Mouse (Mus musculus) limb, embryonic 12.5 days (tissue): ENCODE results near the gene Abl1. TPM values are rescaled to one million over a fixed set of nuclear protein-coding genes. Genes with fewer than 3 reads are reported as not detected.
A peak's percentile ranks its signal among the peaks of the same experiment; 100 is the strongest.

ENCODE experiments used
- ATAC-seq: fragments of 200-750 bp; cut with Nextera tagmentation; 2 replicates; pipeline ENCODE4 v1.8.0; 2017; ENCODE audit warnings: low read depth, moderate TSS enrichment; ENCODE audit not compliant: insufficient number of reproducible peaks, insufficient read depth, low FRiP score, low TSS enrichment
- H3K27ac ChIP-seq: fragments of 300-500 bp; sonication (generic); 2 replicates; pipeline ENCODE4 v1.5.1; 2016; ENCODE audit warnings: mild to moderate bottlenecking, moderate library complexity
- H3K27me3 ChIP-seq: fragments of 300-500 bp; sonication (generic); 2 replicates; pipeline ENCODE4 v1.6.1; 2016; ENCODE audit warnings: mild to moderate bottlenecking, moderate library complexity
- H3K36me3 ChIP-seq: fragments of 300-500 bp; sonication (generic); 2 replicates; pipeline ENCODE4 v1.6.1; 2016; ENCODE audit warnings: mild to moderate bottlenecking, moderate library complexity
- H3K4me1 ChIP-seq: fragments of 300-500 bp; sonication (generic); replicated peaks from 2 replicates; pipeline ENCODE4 v1.6.1; 2016
- H3K4me2 ChIP-seq: fragments of 300-500 bp; sonication (generic); 2 replicates; pipeline ENCODE4 v1.6.1; 2016; ENCODE audit warnings: mild to moderate bottlenecking, moderate library complexity
- H3K4me3 ChIP-seq: fragments of 300-500 bp; sonication (generic); replicated peaks from 2 replicates; pipeline ENCODE4 v1.5.1; 2016; ENCODE audit warnings: mild to moderate bottlenecking
- H3K9ac ChIP-seq: fragments of 300-500 bp; sonication (generic); replicated peaks from 2 replicates; pipeline ENCODE4 v1.6.1; 2016; ENCODE audit warnings: mild to moderate bottlenecking, moderate library complexity
- H3K9me3 ChIP-seq: fragments of 300-500 bp; sonication (generic); 2 replicates; pipeline ENCODE4 v1.6.1; 2016; ENCODE audit warnings: mild to moderate bottlenecking, moderate library complexity
- WGBS: fragments of 180-500 bp; shearing (Covaris S2); methylation state at CpG from one replicate; pipeline ENCODE4 v1.1.7; 2016; 5-methylcytosine and 5-hydroxymethylcytosine counted together
- polyA plus RNA-seq: library from polyadenylated mRNA; unstranded; fragments of >200 nt; fragmentation: Nextera tagmentation; extraction: Ambion mirVana; gene quantifications from 2 replicates; pipeline ENCODE4 v1.2.1, GENCODE M21; 2016

Abl1 gene
- polyA plus RNA-seq, 1 experiment from 2014 or later: 63.0 TPM

- no peak for ATAC-seq
- no peak overlapping the region for H3K9ac ChIP-seq
- peaks cover 8% of the 10 kb centered on the region; the same call in 1 of the 2 replicates for H3K36me3 ChIP-seq
- no peak overlapping the region; the same call in 1 of the 2 replicates for H3K27ac ChIP-seq
- H3K9me3 ChIP-seq: no peaks in the 10 kb centered on the region
- H3K27me3 ChIP-seq: no peaks in the 10 kb centered on the region
- no peak overlapping the region for H3K4me2 ChIP-seq
- WGBS: 96% methylated on average over 6 of the region's 6 CpGs
- H3K4me3 ChIP-seq: no peak overlapping the region
- peaks cover 83% of the 10 kb centered on the region for H3K4me1 ChIP-seq
These were observed 78.9 kb downstream of the Abl1 start for GRCm38 (mm10) chr2:31767104-31767503.

- Histone ChIP-seq H3K27me3 (no peaks in the 10 kb centered on the region), H3K9me3 (no peaks in the 10 kb centered on the region), H3K4me2 (no peak overlapping the region), H3K9ac (no peak overlapping the region), H3K36me3 (peaks cover 8% of the 10 kb centered on the region; the same call in 1 of the 2 replicates), H3K4me3 (no peak overlapping the region), H3K27ac (no peak overlapping the region), H3K4me1 (peaks cover 82% of the 10 kb centered on the region)
- 71% methylated on average over 4 of the region's 4 CpGs for WGBS
- no peak for ATAC-seq
These were observed 79.6 kb downstream of the Abl1 start for GRCm38 (mm10) chr2:31767815-31768214.

GRCm38 (mm10) chr2:31769115-31769514 lies 80.9 kb downstream of the Abl1 start:
- peak overlapping the region; percentile 39 for H3K4me2 ChIP-seq
- no peak overlapping the region for H3K4me3 ChIP-seq
- ATAC-seq: no peak
- H3K4me1 ChIP-seq: peaks cover 72% of the 10 kb centered on the region
- H3K9ac ChIP-seq: no peak overlapping the region
- 38% methylated on average over 4 of the region's 4 CpGs for whole genome bisulfite sequencing
- no peaks in the 10 kb centered on the region for H3K27me3 ChIP-seq
- H3K27ac ChIP-seq: peak overlapping the region; percentile 69
- H3K9me3 ChIP-seq: no peaks in the 10 kb centered on the region
- peaks cover 14% of the 10 kb centered on the region; the same call in 1 of the 2 replicates for H3K36me3 ChIP-seq

GRCm38 (mm10) chr2:31769631-31770111 lies 81.5 kb downstream of the Abl1 start:
- Histone ChIP-seq H3K27me3 (no peaks in the 10 kb centered on the region), H3K4me2 (peak overlapping the region; percentile 39), H3K27ac (peak overlapping the region; percentile 69), H3K4me3 (no peak overlapping the region), H3K9me3 (no peaks in the 10 kb centered on the region), H3K4me1 (peaks cover 72% of the 10 kb centered on the region), H3K36me3 (peaks cover 20% of the 10 kb centered on the region), H3K9ac (no peak overlapping the region)
- ATAC-seq: no peak
- WGBS: 26% methylated on average over 6 of the region's 6 CpGs

GRCm38 (mm10) chr2:31770781-31771441 lies 82.7 kb downstream of the Abl1 start:
- ATAC-seq: peak; percentile 75
- Histone ChIP-seq H3K9me3 (no peaks in the 10 kb centered on the region), H3K9ac (no peak overlapping the region), H3K36me3 (peaks cover 22% of the 10 kb centered on the region), H3K27me3 (no peaks in the 10 kb centered on the region), H3K27ac (peak overlapping the region; percentile 69), H3K4me3 (no peak overlapping the region), H3K4me1 (peaks cover 63% of the 10 kb centered on the region), H3K4me2 (peak overlapping the region; percentile 39)
- 5% methylated on average over 7 of the region's 7 CpGs for WGBS

GRCm38 (mm10) chr2:31776479-31776878 lies 88.3 kb downstream of the Abl1 start:
- ATAC-seq: no peak
- H3K9ac ChIP-seq: no peak overlapping the region
- no peaks in the 10 kb centered on the region for H3K9me3 ChIP-seq
- no peak overlapping the region for H3K4me2 ChIP-seq
- H3K27me3 ChIP-seq: no peaks in the 10 kb centered on the region
- 93% methylated on average over 3 of the region's 3 CpGs for WGBS
- H3K4me3 ChIP-seq: no peak overlapping the region
- H3K4me1 ChIP-seq: peaks cover 11% of the 10 kb centered on the region
- H3K27ac ChIP-seq: no peak overlapping the region
- peaks cover 70% of the 10 kb centered on the region for H3K36me3 ChIP-seq

GRCm38 (mm10) chr2:31779258-31779657 lies 91.1 kb downstream of the Abl1 start:
- 97% methylated on average over 2 of the region's 2 CpGs for WGBS
- ATAC-seq: no peak
- Histone ChIP-seq H3K27ac (no peak overlapping the region), H3K4me1 (no peaks in the 10 kb centered on the region), H3K9ac (no peak overlapping the region), H3K36me3 (peaks cover 90% of the 10 kb centered on the region), H3K4me2 (no peak overlapping the region), H3K27me3 (no peaks in the 10 kb centered on the region), H3K9me3 (no peaks in the 10 kb centered on the region), H3K4me3 (no peak overlapping the region)

GRCm38 (mm10) chr2:31782958-31783602 lies 94.9 kb downstream of the Abl1 start:
- H3K9ac ChIP-seq: no peak overlapping the region
- 0 out of 2 replicates have a peak, but pooled peaks have one; percentile 15 for ATAC-seq
- H3K4me2 ChIP-seq: no peak overlapping the region
- no peaks in the 10 kb centered on the region for H3K4me1 ChIP-seq
- H3K4me3 ChIP-seq: no peak overlapping the region
- H3K27me3 ChIP-seq: no peaks in the 10 kb centered on the region
- H3K9me3 ChIP-seq: no peaks in the 10 kb centered on the region
- no peak overlapping the region for H3K27ac ChIP-seq
- peaks cover 100% of the 10 kb centered on the region for H3K36me3 ChIP-seq
- WGBS: 66% methylated on average over 8 of the region's 8 CpGs

GRCm38 (mm10) chr2:31785074-31785473 lies 96.9 kb downstream of the Abl1 start:
- H3K9ac ChIP-seq: no peak overlapping the region
- H3K4me1 ChIP-seq: no peaks in the 10 kb centered on the region
- peaks cover 100% of the 10 kb centered on the region for H3K36me3 ChIP-seq
- no peak overlapping the region for H3K4me3 ChIP-seq
- no peaks in the 10 kb centered on the region for H3K9me3 ChIP-seq
- H3K4me2 ChIP-seq: no peak overlapping the region
- H3K27me3 ChIP-seq: no peaks in the 10 kb centered on the region
- 0 out of 2 replicates have a peak, but pooled peaks have one; percentile 27 for ATAC-seq
- 50% methylated on average over 9 of the region's 9 CpGs for WGBS
- no peak overlapping the region for H3K27ac ChIP-seq

- Histone ChIP-seq H3K27ac (no peak overlapping the region), H3K9ac (no peak overlapping the region), H3K9me3 (no peaks in the 10 kb centered on the region), H3K4me2 (no peak overlapping the region), H3K4me1 (no peaks in the 10 kb centered on the region), H3K27me3 (no peaks in the 10 kb centered on the region), H3K4me3 (no peak overlapping the region), H3K36me3 (peaks cover 100% of the 10 kb centered on the region)
- ATAC-seq: no peak
- WGBS: 21% methylated on average over 7 of the region's 7 CpGs
These were observed 98.9 kb downstream of the Abl1 start for GRCm38 (mm10) chr2:31787029-31787428.

- Histone ChIP-seq H3K9ac (no peak overlapping the region), H3K9me3 (no peaks in the 10 kb centered on the region), H3K36me3 (peaks cover 100% of the 10 kb centered on the region), H3K27ac (no peak overlapping the region), H3K4me2 (no peak overlapping the region), H3K27me3 (no peaks in the 10 kb centered on the region), H3K4me1 (no peaks in the 10 kb centered on the region), H3K4me3 (no peak overlapping the region)
- no peak for ATAC-seq
- WGBS: 93% methylated on average over 3 of the region's 3 CpGs
These were observed 100.1 kb downstream of the Abl1 start for GRCm38 (mm10) chr2:31788227-31788626.
